Mouse (Mus musculus): Measurements from ENCODE around the gene BC048562. TPM values are rescaled to one million over a fixed set of nuclear protein-coding genes. Genes with fewer than 3 reads are reported as not detected.

The BC048562 gene
- polyA plus RNA-seq, 1 experiment, result not detected

DNA sequence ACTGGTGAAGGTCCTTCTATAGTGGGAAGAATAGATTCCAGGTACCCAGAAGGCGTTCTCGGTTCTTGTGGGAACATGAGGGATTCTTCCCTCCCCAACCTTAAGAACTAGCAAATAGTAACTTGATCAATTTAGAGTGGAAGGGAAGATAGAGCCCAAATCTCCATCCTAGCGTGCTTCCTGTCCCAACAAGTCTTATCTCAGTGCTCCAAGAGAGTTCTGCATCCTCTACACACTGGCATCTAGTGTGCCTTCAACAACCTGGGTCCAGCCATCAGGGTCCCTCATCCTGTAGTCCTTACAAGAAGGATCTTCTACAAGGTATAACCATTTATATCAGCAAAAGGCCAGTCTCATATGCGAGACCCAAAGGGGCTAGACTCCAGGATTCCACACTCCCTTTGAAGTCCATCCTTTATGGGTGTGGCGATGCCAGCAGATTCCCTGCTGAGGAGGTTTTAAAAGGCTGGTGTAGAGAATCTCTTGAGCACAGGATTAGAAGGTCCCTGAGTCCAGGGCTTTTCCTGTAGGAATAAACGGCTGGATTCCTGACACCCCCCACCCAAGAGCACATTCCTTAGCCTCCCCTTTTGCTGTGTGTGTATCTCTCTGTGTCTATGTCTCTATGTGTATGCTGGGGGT, 15.4 kb downstream of the BC048562 start:
- peak; percentile 35 for DNase-seq (ENCODE audit: low read depth)
- no peak for TF ChIP-seq POLR2A (IDR thresholded peaks at IDR 0.05; ENCODE audit: borderline replicate concordance, extremely low read depth, insufficient read depth, insufficient read length, poor library complexity, severe bottlenecking)
- no peak for TF ChIP-seq CTCF (IDR thresholded peaks at IDR 0.05; ENCODE audit: borderline replicate concordance, extremely low read depth, insufficient read depth, insufficient read length)

DNA sequence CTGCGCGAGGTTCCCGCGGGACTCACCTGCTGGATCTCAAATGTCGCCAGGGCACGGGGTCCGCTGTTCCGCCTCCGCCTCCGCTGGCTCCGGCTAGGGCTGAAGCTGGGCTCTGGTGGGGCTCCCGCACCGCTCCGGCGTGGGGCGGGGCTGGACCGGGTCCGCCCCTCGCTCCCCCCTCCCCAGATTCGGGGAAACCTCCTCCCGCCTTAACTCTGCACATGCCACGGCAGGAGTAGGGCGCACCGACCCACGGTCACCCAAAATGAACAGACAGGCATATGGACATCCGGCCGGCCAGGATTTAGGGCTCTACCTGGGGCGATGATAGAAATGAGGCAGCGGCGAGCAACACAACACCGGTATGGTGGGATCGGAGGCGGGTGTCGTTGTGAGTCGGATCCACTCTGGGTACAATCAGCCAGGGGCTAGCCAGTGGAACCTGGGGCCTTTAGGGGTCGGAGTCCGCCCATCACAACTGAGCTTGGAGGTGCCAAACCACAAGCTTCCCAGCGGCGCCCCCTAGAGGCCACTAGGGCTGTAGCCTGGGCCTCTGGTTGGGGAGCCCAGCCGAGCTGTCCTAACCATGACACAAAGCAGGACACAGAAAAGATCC, 16.1 kb downstream of the BC048562 start:
- DNase-seq (ENCODE audit: low read depth), result peak; percentile 96

DNA sequence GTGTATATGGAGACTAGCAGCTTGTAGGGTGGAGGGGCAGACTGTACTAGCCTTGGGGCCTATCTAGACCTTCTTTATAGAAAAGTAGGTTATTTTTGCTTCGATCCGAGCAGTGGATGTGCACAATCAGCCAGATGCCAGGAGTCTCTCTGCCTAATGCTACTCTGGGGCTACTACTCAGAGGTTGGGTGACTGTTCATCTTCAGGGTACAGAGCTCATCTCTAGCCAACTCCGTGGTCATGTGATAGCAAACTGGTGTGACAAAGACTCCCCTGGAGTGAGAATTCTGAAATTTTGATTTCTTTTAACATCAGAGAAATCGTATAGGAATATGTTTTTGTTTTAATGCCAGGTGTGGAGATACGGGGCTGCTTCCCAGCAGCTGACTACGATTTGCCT, 16.6 kb downstream of the BC048562 start:
- TF ChIP-seq CTCF (IDR thresholded peaks at IDR 0.05; ENCODE audit: borderline replicate concordance, extremely low read depth, insufficient read depth, insufficient read length) (no peak), POLR2A (IDR thresholded peaks at IDR 0.05; ENCODE audit: borderline replicate concordance, extremely low read depth, insufficient read depth, insufficient read length, poor library complexity, severe bottlenecking) (no peak)
- no peak for DNase-seq (ENCODE audit: low read depth)

More for the DNA sequence above, 16.1 kb downstream of the BC048562 start:
- peak; percentile 28; the same call in 1 of the 2 replicates for TF ChIP-seq POLR2A (IDR thresholded peaks at IDR 0.05; ENCODE audit: borderline replicate concordance, extremely low read depth, insufficient read depth, insufficient read length, poor library complexity, severe bottlenecking)
- TF ChIP-seq CTCF (IDR thresholded peaks at IDR 0.05; ENCODE audit: borderline replicate concordance, extremely low read depth, insufficient read depth, insufficient read length), result peak; percentile 91

DNA sequence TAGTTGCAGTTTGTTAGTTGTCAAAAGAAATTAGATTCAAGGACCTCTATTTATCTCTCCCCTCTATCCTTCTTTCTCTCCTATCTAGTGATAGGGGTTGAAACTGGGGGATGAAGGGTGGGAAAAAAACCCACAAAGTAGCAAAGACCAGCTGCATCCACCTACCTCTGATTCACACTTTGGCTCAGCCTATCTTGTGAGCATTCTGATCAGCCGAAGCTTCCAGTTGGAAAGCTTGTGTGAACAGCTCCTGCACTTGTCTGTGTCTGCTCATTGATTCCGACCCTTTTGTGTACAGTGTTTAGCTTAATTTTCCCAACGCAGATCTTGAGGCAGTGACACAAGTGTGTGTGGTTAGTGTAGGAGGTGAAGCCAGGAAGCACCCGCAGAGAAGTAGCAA, 17.2 kb downstream of the BC048562 start:
- no peak for DNase-seq (ENCODE audit: low read depth)
- TF ChIP-seq CTCF (IDR thresholded peaks at IDR 0.05; ENCODE audit: borderline replicate concordance, extremely low read depth, insufficient read depth, insufficient read length) (no peak), POLR2A (IDR thresholded peaks at IDR 0.05; ENCODE audit: borderline replicate concordance, extremely low read depth, insufficient read depth, insufficient read length, poor library complexity, severe bottlenecking) (no peak)

DNA sequence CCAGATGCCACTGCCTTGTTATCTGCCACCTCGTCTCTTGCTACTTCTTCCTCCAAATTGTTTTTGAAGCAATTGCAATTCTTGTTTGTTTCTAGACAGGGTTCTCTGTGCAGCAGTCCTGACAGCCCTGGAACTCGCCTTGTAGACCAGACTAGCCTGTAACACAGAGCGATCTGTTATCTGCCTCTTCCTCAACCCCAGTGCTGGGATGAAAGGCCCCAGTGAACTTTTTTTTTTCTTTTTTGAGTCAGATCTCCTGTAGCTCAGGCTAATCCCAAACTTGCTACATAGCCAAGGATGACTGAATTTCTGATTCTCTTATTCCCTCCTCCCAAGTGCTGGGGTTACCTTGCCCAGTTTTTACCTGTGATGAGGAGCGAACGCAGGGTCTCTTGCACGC, 18.1 kb downstream of the BC048562 start:
- no peak for DNase-seq (ENCODE audit: low read depth)
- TF ChIP-seq CTCF (IDR thresholded peaks at IDR 0.05; ENCODE audit: borderline replicate concordance, extremely low read depth, insufficient read depth, insufficient read length) (no peak), POLR2A (IDR thresholded peaks at IDR 0.05; ENCODE audit: borderline replicate concordance, extremely low read depth, insufficient read depth, insufficient read length, poor library complexity, severe bottlenecking) (no peak)

DNA sequence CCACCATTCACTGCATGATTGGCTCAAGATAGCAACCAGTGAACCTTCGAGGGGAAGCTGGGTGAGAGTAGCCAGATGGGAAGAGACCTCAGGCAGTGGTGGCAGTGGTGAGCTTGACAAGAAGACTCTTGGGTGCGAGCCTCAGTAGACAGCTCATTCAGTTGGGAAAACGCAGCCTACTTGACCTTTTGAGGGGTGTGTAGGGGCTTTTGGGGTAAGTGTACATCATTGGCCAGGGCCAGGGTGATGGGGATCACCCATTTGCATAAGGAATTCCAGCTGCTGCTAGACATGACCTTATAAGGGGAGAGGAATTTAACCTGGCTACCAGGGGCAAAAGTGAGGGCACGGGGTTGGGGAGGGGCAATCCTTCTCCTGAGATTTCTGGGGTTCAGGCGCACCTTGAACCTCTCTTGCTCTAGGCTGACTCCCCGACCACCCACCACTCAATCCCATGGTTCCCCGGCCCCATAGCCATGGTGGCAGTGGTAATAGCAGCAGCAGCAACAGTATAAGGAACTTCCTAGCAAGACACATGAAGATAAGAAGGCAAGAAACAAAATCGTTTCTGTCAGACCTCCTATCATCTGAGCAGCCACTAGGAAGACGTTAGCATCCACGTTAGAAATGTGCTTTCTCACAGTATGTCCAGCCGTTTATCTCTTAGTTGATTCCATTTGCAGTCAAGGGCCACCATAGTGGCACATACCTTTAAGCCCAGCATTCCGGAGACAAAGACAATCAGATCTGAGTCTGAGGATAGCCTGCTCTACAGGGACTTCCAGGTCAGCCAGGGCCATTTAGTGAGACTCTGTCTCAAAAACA, 19.7 kb downstream of the BC048562 start:
- DNase-seq (ENCODE audit: low read depth), result no peak
- TF ChIP-seq POLR2A (IDR thresholded peaks at IDR 0.05; ENCODE audit: borderline replicate concordance, extremely low read depth, insufficient read depth, insufficient read length, poor library complexity, severe bottlenecking), result no peak
- TF ChIP-seq CTCF (IDR thresholded peaks at IDR 0.05; ENCODE audit: borderline replicate concordance, extremely low read depth, insufficient read depth, insufficient read length), result no peak

DNA sequence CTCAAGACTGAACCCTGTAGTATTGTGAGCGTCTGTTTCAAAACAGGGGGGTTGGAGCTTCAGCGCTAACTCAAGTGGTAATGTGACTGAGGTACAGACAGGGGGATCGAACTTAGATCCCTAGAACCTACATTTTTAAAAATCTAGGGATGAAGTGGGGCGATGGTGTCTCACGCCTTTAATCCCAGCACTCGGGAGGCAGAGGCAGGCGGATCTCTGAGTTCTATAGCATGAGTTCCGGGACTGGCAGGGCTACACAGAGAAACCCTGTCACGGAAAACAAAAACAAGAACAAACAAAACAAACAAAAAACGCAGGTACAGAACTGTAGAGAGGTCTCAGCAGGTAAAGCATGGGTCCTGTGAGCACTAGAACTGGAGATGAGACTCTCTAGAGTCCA, 20.7 kb downstream of the BC048562 start:
- DNase-seq (ENCODE audit: low read depth), result no peak
- TF ChIP-seq CTCF (IDR thresholded peaks at IDR 0.05; ENCODE audit: borderline replicate concordance, extremely low read depth, insufficient read depth, insufficient read length) (no peak), POLR2A (IDR thresholded peaks at IDR 0.05; ENCODE audit: borderline replicate concordance, extremely low read depth, insufficient read depth, insufficient read length, poor library complexity, severe bottlenecking) (no peak)

DNA sequence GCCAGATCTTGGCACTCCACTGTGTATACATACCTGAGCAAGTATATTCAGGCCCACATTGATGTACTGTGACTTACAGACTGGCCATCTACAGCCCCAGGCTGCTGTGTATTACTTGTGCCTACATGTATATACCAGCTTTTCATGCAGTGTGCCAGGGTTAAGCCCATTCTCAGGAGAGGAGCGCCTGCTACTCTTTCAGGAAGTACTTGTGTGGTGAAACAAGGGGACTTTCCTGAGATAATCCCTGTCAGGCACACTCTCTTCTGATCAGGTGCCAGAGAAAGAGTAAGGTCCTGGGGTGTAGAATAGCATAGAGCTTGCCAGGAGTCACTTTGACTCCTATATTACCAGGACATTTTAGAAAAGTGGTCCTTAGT, 23.6 kb downstream of the BC048562 start:
- TF ChIP-seq POLR2A (IDR thresholded peaks at IDR 0.05; ENCODE audit: borderline replicate concordance, extremely low read depth, insufficient read depth, insufficient read length, poor library complexity, severe bottlenecking) (no peak), CTCF (IDR thresholded peaks at IDR 0.05; ENCODE audit: borderline replicate concordance, extremely low read depth, insufficient read depth, insufficient read length) (no peak)
- DNase-seq (ENCODE audit: low read depth), result no peak

DNA sequence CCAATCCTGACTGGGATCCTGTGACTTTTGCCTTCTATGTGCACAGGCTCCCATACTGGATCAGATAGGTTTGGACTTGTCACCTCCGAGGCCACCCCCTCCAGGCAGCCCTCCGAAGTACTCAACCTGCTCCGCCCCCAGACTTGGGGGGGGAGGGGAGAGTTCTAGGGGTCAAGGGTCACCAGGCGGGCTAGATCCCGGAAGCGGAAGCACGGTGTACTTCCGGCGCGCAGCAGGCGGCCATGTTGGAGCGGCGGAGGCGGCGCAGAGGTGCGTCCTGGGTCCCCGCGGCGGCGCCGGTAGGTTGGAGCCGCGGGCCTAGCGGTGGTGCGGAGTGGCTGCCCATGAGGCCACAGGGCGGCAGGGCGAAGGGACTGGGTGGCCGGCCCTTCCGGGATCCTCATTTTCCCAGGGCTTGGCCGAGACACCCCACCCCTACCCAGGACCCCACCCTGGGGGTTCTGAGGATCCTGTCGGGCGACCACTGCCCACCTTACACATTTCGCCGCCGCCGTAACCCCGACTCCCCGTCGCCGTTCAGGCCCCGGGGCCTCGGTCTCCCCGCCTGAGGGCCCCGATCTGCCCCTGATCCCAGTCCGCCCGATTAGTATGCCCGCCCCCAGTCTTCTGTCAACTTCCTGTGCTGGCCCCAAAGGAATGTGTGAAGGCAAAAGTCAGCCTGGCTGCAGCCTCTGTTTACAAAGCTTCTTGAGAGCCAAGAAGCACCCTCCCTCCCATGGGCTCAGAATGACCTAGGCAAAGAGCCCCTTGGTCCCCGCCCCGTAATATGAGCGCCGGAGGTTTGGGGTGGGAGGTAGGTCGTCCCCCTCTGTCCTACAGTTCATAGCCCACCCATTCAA, 24.3 kb downstream of the BC048562 start, which contains the start of gene Ccdc71:
Gene Ccdc71, plus strand, starts transcription at position 209 of the 860 bp plus-strand sequence.
- TF ChIP-seq POLR2A (IDR thresholded peaks at IDR 0.05; ENCODE audit: borderline replicate concordance, extremely low read depth, insufficient read depth, insufficient read length, poor library complexity, severe bottlenecking) (peak; percentile 85), CTCF (IDR thresholded peaks at IDR 0.05; ENCODE audit: borderline replicate concordance, extremely low read depth, insufficient read depth, insufficient read length) (no peak)
- DNase-seq (ENCODE audit: low read depth), result peak; percentile 90

DNA sequence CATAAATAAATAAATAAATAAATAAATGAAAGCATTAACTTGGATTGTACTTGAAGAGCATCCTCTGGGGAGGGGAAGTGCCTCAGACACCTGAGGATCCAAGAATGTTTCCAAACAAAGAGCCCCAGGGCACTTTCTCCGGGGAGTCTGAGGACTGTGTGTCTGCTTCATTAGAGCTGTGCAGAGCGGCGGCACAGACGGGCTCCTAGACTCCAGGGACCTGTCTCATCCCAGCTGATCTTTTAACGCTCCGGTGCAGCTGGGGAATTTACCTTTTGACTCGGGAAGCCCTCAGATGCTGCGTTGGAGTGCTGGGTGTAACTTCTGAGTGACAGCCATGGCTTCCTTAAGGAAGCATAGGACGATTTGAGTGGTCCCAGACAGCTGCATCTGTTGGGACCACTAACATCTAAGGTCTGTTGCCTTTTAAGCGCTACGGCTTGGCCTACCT, 24.9 kb downstream of the BC048562 start, which contains the start of gene Klhdc8b:
Gene Klhdc8b, minus strand, starts transcription at position 401 of the 451 bp plus-strand sequence.
- TF ChIP-seq CTCF (IDR thresholded peaks at IDR 0.05; ENCODE audit: borderline replicate concordance, extremely low read depth, insufficient read depth, insufficient read length) (no peak), POLR2A (IDR thresholded peaks at IDR 0.05; ENCODE audit: borderline replicate concordance, extremely low read depth, insufficient read depth, insufficient read length, poor library complexity, severe bottlenecking) (no peak)
- peak; percentile 12 for DNase-seq (ENCODE audit: low read depth)
